Mouse (Mus musculus): ENCODE results near the gene Gm42791.

The Gm42791 gene

GRCm38 (mm10) chr5:148867766-148868165, 127.2 kb downstream of the Gm42791 start:
- no peak for DNase-seq

- DNase-seq = no peak
Measured at GRCm38 (mm10) chr5:148867171-148867570, 127.8 kb downstream of the Gm42791 start.

DNA sequence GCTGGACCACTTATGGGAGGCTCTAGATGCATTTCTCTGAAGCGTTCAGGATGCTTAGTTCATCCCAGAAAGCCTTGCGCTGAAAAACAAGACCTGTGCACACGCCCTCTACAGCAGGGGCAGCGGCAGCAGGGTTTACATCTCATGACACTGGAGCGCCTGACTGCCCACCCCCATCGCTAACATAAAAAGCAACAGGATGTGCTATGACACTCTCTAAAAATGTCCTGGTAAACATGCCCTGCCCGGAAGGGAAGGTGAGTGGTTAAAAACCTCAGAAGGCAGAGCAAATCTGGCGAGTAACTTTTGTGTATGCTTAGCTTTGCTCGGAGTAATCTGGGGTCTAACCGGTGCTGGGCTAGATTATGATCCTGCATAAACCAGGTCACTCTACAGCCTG, 128.4 kb downstream of the Gm42791 start:
- DNase-seq = peak; percentile 22 to 44

- no peak for DNase-seq
Measured at GRCm38 (mm10) chr5:148863409-148863808, 131.5 kb downstream of the Gm42791 start.

DNA sequence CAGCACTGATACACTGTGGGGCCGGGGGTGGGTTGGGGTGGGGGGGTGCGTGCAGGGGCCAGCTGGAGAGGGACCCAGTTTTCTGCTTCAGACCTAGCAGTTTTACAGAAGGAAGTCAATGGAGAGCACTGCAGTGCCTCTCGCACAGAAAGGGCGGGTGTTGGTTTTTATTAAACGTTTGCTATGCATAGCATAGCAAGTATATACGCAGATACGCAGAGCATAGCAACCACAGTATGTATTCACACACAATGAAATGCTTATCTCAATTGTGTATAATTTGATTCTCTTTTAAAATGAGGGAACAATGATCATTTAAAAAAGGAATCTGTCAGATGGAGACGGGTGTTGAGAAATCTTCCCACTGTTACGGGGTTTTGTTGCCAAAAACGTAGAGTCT, 132.1 kb downstream of the Gm42791 start:
- DNase-seq = no peak

- no peak for DNase-seq
Measured at GRCm38 (mm10) chr5:148862136-148862535, 132.8 kb downstream of the Gm42791 start.

DNA sequence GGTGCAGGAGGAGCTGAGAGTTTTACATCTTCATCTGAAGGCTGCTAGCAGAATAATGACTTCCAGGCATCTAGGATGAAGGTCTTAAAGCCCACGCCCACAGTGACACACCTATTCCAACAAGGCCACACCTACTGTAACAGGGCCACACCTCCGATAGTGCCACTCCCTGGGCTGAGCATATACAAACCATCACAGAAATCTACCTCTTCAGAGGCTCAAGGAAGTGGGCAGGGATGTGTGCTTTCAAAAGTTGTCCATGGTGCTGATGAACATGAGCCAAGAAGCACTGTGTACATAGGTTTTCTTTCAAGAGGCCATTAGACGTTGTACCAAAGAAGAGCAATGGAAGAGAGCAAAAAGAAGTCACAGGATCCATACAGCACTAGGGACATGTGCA, 137.4 kb downstream of the Gm42791 start:
- DNase-seq = no peak

DNA sequence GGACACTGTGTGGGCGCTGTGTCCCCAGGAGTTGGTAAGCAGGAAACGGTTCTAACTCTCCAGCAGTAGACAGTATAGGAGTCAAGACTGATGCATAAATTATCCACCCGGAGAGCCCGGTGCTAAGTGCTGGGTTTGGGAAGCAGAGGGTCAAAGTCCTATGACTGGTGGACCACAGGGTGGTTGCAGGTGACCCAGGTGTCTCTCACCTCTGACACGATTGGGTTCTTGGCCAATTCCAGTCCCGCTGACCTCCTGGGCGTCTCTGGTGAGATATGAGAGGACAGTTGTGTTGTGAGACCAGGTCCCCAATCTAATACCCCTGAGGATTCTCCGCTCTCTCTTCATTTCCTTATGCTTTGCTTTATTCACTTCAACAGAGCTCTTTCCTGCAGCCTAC, 139.9 kb downstream of the Gm42791 start:
- DNase-seq = no peak

GRCm38 (mm10) chr5:148854166-148854565, 140.8 kb downstream of the Gm42791 start:
- no peak for DNase-seq

DNA sequence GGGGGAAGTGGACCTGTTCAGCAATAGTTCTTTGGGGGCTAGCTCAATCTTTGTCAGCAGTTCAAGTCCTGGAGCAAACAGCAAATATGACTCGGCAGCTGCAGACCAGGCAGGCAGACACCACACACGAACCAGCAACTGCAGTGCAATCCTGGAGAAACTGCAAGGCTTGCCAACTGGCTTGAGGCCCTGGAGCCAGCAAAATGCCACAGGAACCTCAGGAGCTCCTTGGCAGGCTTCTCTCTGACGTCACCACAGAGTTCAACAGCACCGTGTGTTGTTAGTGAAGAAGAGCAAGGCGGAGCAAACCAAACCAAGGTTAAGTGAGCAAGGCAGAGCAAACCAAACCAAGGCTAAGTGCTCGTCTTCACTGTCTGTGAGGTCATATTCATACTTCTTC, 145.4 kb downstream of the Gm42791 start:
- no peak for DNase-seq

DNA sequence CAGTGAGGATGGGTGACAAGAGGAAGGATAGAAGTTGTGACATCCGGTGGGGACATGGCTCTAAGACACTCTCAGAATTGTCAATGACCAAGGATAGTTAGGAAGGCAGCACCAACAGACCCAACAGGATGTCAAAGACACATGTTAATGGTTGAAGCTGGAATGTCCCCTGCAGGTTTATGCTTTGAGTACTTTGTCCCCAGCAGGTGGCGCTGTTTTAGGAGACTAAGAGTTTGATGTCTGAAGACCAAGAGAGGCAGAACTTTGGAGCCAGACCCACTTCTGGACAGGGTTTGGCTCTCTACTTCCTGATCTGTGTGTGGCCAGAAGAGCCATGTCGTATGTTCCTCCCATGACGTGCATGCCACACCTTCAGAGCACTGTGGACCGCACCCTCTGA, 147.9 kb downstream of the Gm42791 start:
- no peak for DNase-seq

Data from lung, postnatal 4 days (tissue).